Mouse (Mus musculus): ENCODE measurements around the gene Pfkfb1.

Gene Pfkfb1

GRCm38 (mm10) chrX:150588023-150588764 lies at the start of gene Pfkfb1:
Pfkfb1 (plus strand) TSS chrX:150588229.
- peak; percentile 75 for DNase-seq (ENCODE audit: low spot score)

DNA sequence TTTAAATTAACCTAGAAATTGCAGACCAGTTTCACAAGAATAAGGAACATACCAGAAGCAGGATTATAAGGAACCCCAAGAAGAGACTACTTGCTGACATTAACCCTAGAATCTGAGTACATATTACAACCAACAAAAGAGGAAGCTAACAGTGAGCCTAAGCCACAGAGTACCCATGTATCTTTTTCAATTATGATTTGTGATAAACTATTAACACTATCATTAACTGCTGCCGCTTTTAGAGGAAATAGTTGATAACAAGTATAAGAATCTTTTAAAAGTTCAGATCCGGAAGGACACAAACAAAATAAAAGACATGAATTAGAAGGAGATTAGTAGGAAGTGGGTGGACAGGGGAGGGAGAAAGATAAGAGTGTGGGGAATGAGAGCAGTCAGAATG lies 47.9 kb upstream of the Pfkfb1 start:
- no peak for DNase-seq (ENCODE audit: low spot score)

- no peak for DNase-seq (ENCODE audit: low spot score)
These were observed 46.3 kb upstream of the Pfkfb1 start for GRCm38 (mm10) chrX:150541684-150542083.

DNA sequence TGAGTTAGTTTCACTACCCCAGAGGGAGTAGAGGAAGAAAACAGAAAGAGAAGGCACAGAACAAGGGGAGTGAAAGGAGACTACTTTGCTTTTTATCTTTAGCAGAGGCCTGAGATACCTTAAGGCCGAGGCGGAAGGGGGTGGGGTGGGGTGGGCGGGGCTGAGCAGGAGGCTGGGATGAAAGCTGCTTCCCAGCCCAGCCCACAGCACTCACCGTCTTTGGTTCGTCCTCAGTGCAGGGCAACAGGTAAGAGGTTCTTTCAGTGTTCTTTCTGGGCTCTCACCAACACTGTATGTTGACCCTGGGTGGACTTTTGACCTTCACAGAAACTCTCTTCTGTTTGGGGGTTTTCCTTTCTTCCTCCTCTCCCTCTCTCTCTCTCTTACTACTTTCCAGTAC lies 40.8 kb upstream of the Pfkfb1 start, which contains the start of gene Alas2:
Gene Alas2 (plus strand): TSS at position 137 of the 400 bp plus-strand sequence.
- no peak for DNase-seq (ENCODE audit: low spot score)

DNA sequence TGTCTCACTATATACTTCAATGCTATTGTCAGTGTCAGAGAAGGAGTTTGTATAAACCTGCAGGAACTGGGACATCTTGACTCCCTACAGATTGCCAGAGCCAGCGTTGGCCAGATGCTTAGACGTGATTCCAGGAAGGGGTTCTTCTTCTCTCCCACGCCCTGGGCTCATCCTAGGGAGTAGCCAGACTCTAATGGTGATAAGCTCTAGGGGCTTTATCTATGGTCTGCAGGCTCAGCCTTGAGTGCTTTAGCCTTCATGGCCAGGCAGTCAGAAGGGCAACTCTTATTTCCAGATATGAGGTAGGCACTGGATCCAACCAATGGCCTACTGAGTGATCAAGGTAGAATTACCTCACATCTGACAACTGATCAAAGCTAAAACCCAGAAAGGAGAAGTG lies 38.4 kb upstream of the Pfkfb1 start:
- no peak for DNase-seq (ENCODE audit: low spot score)

DNA sequence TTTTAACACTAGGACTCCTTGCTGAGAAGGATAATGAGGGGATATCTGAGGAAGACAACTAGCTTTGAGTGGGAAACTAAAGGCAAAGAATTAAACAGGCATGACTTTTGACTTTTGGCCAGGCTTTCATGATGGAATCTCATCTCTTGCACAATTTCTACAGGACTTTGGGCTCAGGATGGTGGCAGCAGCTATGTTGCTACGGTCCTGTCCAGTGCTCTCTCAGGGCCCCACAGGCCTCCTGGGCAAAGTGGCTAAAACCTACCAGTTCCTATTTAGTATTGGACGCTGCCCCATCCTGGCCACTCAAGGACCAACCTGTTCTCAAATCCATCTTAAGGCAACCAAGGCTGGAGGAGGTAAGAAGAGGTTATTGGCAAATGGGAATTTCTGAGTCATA lies 36.0 kb upstream of the Pfkfb1 start:
- no peak for DNase-seq (ENCODE audit: low spot score)

- DNase-seq (ENCODE audit: low spot score), result no peak
These were observed 34.0 kb upstream of the Pfkfb1 start for GRCm38 (mm10) chrX:150554032-150554431.

DNA sequence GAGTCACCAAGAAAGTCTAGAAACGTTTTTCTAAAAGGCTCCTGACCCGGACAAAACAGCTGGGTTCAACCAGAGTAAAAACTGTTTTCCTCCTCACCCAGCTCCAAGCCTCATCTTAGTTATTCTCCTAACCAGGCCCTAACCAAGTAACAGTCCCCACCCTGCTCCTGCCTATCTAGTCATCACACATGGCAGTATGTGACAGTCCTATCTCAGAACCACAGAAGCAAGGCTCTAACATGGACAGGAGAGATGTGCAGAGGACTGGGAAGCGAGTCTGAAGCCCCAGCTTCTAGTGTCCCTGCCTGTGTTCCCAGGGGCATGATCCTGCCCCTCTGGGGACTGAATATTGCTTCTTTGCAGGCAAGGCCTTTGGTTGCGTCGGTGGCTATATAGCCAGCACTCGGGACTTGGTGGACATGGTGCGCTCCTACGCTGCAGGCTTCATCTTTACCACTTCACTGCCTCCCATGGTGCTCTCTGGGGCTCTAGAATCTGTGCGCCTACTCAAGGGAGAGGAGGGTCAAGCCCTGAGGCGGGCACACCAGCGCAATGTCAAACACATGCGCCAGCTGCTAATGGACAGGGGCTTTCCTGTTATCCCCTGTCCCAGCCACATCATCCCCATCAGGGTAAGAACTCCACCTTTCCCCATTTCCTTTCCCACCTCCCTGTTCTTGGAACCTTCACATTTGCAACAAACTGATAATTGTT lies 23.2 kb upstream of the Pfkfb1 start:
- no peak for DNase-seq (ENCODE audit: low spot score)

GRCm38 (mm10) chrX:150581921-150582320 lies 6.1 kb upstream of the Pfkfb1 start:
- DNase-seq (ENCODE audit: low spot score), result no peak

- no peak for DNase-seq (ENCODE audit: low spot score)
These were observed 2.9 kb upstream of the Pfkfb1 start for GRCm38 (mm10) chrX:150585116-150585515.

DNA sequence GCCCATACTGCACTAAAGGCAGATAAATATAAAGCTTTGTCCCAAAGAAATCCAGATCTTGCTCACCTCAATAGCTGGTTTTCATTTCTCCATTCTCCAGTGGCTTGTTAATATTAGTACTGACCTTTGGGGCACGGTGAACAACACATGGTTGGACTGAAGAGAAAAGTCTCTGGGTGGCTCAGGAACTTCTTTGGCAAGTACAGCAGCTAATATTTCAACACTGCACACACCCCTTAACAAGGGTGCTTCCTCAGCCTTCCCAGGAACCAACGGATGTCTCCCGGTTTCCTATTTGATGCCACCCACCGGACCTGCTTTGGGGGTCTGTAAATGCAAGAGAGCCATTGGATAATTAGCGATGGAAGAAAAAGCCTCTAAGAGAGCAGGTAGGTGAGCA lies 1.7 kb downstream of the Pfkfb1 start, which contains the start of gene Apex2:
Gene Apex2 (minus strand): TSS at position 173 of the 400 bp plus-strand sequence.
- no peak for DNase-seq (ENCODE audit: low spot score)

GRCm38 (mm10) chrX:150593266-150594035 lies 5.4 kb downstream of the Pfkfb1 start:
- no peak for DNase-seq (ENCODE audit: low spot score)

- no peak for DNase-seq (ENCODE audit: low spot score)
These were observed 6.1 kb downstream of the Pfkfb1 start for GRCm38 (mm10) chrX:150594176-150594575.

GRCm38 (mm10) chrX:150595016-150595760 lies 7.2 kb downstream of the Pfkfb1 start:
- no peak for DNase-seq (ENCODE audit: low spot score)

GRCm38 (mm10) chrX:150598882-150599281 lies 10.9 kb downstream of the Pfkfb1 start:
- no peak for DNase-seq (ENCODE audit: low spot score)

- no peak for DNase-seq (ENCODE audit: low spot score)
These were observed 48.4 kb downstream of the Pfkfb1 start for GRCm38 (mm10) chrX:150636421-150636820.

DNA sequence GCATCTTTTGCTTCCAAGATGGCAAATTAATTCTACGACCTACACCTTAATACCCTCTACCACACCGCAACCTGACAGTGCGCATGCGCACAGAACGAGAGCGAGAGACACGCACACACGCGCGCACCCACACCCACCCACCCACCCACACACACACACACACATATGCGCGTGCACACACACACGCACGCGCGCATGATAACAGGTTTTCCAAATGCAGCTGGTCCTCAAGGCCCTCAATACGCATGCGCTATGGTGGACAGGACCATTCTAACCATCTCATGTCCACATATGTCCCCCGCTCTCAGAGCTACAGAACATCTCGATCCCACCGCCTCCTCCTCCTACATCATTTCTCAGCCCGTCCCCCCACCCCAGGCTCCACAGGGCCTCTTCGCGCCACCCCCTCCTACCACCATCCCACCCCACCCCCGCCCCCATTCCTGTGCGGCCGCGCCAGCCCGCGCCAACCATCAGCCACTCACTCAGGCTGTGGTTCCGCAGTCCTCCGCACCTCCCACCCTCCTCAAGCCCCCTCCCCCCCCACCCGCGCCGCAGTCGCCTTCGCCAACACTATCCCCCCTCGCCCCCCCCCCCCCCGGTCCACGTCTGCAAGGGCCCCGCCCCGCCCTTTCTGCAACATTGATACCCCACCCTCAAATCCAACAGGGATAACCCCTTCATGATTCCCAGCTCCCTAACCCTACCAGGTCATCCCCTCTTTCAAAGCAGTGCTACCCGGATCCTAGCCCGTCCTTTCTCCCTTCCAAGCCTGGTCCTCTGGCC lies 68.3 kb downstream of the Pfkfb1 start:
- DNase-seq (ENCODE audit: low spot score), result peak; percentile 65

GRCm38 (mm10) chrX:150656908-150657796 lies 69.1 kb downstream of the Pfkfb1 start, which contains the start of gene Tro:
Tro (minus strand) TSS chrX:150657583.
- DNase-seq (ENCODE audit: low spot score), result peak; percentile 78

DNA sequence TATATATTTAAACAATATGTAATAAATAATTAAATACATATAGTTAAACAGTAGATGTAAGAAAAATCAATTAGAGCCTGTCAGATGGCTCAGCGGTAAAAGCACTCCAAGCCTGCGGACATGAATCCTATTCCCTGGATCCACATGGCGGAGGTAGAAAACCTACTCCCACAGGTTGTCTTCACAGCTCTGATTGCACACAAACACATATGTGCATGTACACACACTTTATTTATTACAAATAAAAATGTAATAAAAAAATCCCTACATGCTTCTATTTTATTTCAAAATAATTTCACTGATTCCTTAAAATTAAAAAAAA lies 69.7 kb downstream of the Pfkfb1 start:
- peak; percentile 31 for DNase-seq (ENCODE audit: low spot score)

DNA sequence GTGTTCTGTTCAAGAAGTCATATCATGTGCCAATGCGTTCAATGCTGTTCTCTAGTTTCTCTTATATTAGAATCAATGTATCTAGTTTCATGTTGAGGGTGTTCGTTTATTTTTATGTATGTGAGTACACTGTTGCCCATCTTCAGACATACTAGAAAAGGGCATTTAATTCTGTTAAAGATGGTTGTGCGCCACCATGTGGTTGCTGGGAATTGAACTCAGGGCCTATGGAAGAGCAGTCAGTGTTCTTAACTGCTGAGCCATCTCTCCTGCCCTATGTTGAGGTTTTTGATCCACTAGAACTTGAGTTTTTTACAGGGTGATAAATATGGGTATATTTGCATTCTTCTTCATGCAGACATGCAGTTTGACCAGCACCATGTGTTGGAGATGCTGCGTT lies 74.8 kb downstream of the Pfkfb1 start:
- DNase-seq (ENCODE audit: low spot score), result peak; percentile 19
